Mouse (Mus musculus): ENCODE data around the gene Dpf3. TPM values are rescaled to one million over a fixed set of nuclear protein-coding genes. Genes with fewer than 3 reads are reported as not detected.
A peak's percentile ranks its signal among the peaks of the same experiment; 100 is the strongest.

Gene Dpf3
- total RNA-seq, 2 experiments from 2014 or later = 6.4 to 6.5 TPM

DNA sequence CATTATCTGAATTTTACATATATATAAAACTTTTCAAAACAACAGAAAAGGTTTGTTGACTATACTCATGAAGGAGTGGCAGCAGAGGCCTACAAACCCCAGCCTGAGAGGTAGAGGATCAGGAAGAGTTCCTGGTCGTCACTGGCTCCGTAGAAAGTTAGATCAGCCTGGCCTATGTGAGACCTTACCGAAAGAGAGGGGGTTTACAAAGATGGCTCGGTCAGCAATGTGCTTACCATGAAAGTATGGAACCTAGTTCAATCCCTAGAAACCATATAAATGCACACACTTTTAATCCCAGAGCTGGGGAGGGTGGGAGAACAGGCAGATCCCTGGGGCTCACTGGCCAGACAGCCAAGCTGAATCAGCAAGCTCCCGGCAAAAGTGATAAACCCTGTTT, 118.1 kb downstream of the Dpf3 start:
- intact Hi-C loops (cut with DNase I) = no loop called here
- DNase-seq (ENCODE audit: low spot score in 2 of 2) = no peak

DNA sequence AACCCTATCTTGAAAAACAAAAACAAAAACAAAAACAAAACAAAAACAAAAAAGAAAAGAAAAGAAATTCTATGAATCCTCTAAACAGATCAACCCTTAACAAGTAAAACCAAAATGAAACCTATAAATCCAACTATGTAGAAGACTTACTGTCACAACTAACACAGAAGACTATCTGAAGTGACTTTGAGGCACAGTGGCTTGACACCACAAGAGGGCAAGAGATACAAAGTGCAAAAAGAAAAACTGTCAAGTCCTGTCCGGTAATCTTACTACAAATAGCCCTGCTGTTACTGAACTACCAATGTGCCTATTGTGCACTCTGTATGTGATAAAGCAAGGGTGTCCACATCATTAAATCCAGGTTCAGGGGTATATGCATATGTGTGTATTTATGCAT, 120.0 kb downstream of the Dpf3 start:
- intact Hi-C loops (cut with DNase I) = no loop called here
- no peak for DNase-seq (ENCODE audit: low spot score in 2 of 2)

DNA sequence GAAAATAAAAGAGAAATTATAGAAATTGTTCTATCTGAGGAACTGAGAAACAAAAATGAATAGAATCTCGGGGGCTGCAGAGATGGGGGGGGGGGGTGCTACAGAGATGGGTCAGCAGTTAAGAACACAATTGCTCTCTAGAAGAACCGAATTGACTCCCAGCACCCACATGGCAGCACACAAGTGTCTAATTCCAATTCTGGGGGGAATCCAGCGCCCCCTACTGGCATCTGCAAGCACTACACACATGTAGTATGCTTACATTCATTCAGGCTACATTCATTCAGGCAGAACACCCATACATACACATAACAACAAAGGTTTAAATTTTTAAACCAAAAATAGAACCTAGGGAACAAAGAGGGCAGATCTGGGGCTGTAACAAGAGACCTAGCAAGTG, 122.7 kb downstream of the Dpf3 start:
- DNase-seq (ENCODE audit: low spot score in 2 of 2) = no peak
- intact Hi-C loops (cut with DNase I) = no loop called here

DNA sequence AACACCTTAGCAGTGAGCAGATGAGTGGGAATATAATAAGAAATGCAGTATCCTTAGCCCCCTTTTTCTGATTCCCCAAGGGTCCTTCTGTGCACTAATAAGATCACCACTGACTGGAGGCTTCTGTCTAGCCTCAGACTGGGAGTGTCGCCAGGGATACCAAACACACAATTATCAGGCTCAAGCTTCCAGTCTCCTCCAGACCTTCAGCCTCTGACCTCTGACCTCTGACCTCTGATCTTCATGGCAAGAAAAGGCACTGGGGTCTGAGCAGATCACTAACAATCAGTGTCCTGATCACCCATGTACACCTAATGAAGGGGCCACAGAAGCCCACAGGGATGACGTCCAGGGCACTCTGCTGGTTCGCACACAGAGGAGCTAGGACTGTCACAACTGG, 125.7 kb downstream of the Dpf3 start:
- intact Hi-C loops (cut with DNase I) = no loop called here
- no peak for DNase-seq (ENCODE audit: low spot score in 2 of 2)

GRCm38 (mm10) chr12:83352640-83353039, 134.9 kb downstream of the Dpf3 start:
- DNase-seq (ENCODE audit: low spot score in 2 of 2) = no peak
- intact Hi-C loops (cut with DNase I) = no loop called here

GRCm38 (mm10) chr12:83349736-83350135, 137.8 kb downstream of the Dpf3 start:
- no peak for DNase-seq (ENCODE audit: low spot score in 2 of 2)
- intact Hi-C loops (cut with DNase I) = no loop called here

DNA sequence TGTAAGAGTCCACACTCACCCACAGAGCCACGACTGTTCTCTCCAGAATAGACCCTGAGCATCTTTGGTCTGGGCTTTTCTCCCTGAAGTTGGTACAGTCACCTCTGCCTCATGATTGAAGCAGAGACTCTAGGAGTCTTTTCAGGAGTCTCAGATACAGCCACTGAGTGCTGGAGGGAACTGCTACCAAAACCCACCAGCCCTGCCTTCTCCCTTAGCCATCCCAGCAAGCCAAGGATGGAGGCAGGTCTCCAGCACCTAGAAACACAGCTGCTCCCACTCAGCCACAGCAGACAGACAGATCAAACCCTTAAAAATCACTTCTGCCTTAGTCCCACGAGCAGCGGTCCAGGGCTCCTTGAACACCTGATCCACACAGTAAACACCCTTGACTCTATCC, 139.3 kb downstream of the Dpf3 start:
- intact Hi-C loops (cut with DNase I) = no loop called here
- DNase-seq (ENCODE audit: low spot score in 2 of 2) = no peak

- intact Hi-C loops (cut with DNase I) = loop anchor here (5.0 kb wide), 1 partner anchor 144 kb away; the partner anchor contains the start of gene Dpf3
- DNase-seq (ENCODE audit: low spot score in 2 of 2) = peak; percentile 34 to 68
Observed at GRCm38 (mm10) chr12:83342875-83343185, 144.7 kb downstream of the Dpf3 start.

DNA sequence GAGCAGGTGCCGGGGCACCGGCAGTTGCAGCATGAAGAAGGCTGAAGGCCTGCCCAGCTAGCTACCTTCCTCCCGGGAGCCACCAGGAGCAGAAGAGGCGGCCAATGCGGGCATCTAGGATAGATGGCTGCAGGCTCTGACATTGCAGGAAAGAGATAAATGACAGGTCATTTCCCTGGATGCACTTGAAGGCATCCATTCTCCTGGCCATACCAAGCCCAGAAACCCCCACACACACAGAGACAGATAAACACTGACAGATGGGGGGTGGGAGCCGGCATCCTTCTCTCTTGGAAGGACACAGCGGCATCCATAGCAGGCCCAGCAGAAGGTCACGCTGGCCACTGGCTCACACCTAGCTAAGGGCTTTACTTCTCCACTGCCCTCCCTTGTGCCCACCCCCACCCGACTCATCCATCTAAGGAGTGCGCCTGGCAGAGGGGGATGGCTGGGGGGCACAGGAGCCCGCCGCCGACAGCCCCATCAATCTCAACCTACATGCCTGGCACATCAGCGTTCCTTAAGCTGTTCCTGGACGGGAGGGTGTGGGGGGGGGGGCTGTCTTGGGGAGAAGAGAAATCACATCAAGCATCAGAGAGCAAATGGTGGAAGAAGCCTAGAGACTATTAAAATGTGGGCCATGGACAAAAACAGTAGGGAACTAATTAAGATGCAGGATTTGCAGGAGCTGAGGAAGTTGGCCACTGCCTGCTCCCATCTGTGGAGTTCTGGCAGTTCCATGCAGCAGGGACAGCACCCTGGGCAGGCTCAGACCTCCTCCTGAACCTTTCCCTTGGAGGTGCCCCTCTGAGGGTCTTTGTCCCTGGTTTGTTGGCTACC, 145.3 kb downstream of the Dpf3 start:
- intact Hi-C loops (cut with DNase I) = loop anchor here (5.0 kb wide), 1 partner anchor 145 kb away; the partner anchor contains the start of gene Dpf3
- peak; percentile 31 to 72 for DNase-seq (ENCODE audit: low spot score in 2 of 2)

DNA sequence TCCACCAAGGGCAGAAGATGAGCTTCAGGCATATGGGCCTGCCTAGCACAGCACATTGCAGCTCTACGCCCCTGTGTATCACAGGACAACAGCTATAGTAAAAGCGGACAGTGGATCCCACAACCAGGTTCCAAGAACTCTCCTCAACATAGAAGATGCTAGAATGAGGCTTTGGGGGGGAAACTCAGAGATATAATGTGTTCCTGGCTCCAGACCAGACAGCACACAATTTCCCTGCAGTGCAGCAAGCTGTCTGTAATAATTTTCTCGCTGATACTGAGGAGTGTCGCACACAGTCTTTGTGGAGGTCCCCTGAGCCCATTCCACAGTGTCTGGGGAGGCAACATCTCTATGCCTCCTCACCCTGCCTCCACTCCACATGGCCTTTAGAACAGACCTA, 146.6 kb downstream of the Dpf3 start:
- no peak for DNase-seq (ENCODE audit: low spot score in 2 of 2)
- intact Hi-C loops (cut with DNase I) = loop anchor here (5.0 kb wide), 1 partner anchor 146 kb away; the partner anchor contains the start of gene Dpf3

DNA sequence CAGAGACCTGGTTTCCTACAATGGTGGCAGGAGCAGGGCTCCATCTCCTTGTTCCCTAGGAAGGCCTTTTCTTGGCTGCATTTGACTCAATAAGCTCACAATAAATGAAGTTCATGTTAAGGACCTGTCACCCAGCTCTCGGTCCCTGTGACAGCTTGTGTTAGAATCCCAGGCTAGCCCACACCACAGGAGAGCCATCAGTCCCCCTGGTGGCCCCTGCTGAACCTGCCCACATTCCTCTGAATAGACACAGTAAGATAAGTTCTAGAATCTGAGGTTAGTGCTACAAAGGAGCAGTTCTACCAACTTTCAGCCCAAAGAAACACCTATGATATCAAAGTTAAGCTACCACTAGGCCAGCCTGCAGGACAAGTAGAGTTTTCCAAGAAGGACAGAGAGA, 149.2 kb downstream of the Dpf3 start:
- intact Hi-C loops (cut with DNase I) = no loop called here
- no peak for DNase-seq (ENCODE audit: low spot score in 2 of 2)

GRCm38 (mm10) chr12:83337776-83338149, 149.8 kb downstream of the Dpf3 start:
- DNase-seq (ENCODE audit: low spot score in 2 of 2) = no peak

GRCm38 (mm10) chr12:83337077-83337775, 150.3 kb downstream of the Dpf3 start:
- intact Hi-C loops (cut with DNase I) = no loop called here
- no peak for DNase-seq (ENCODE audit: low spot score in 2 of 2)

More at GRCm38 (mm10) chr12:83337776-83338149, 149.8 kb downstream of the Dpf3 start:
- intact Hi-C loops (cut with DNase I) = no loop called here

GRCm38 (mm10) chr12:83330056-83330455, 157.5 kb downstream of the Dpf3 start:
- intact Hi-C loops (cut with DNase I) = no loop called here
- peak in 1 of 2 experiments; percentile 52 for DNase-seq (ENCODE audit: low spot score in 2 of 2)

- intact Hi-C loops (cut with DNase I) = no loop called here
Observed at GRCm38 (mm10) chr12:83328899-83329298, 158.6 kb downstream of the Dpf3 start.

GRCm38 (mm10) chr12:83328491-83328890, 159.0 kb downstream of the Dpf3 start:
- intact Hi-C loops (cut with DNase I) = no loop called here

More at GRCm38 (mm10) chr12:83328899-83329298, 158.6 kb downstream of the Dpf3 start:
- no peak for DNase-seq (ENCODE audit: low spot score in 2 of 2)

GRCm38 (mm10) chr12:83327451-83327850, 160.1 kb downstream of the Dpf3 start:
- intact Hi-C loops (cut with DNase I) = no loop called here

More at GRCm38 (mm10) chr12:83328491-83328890, 159.0 kb downstream of the Dpf3 start:
- DNase-seq (ENCODE audit: low spot score in 2 of 2) = no peak

DNA sequence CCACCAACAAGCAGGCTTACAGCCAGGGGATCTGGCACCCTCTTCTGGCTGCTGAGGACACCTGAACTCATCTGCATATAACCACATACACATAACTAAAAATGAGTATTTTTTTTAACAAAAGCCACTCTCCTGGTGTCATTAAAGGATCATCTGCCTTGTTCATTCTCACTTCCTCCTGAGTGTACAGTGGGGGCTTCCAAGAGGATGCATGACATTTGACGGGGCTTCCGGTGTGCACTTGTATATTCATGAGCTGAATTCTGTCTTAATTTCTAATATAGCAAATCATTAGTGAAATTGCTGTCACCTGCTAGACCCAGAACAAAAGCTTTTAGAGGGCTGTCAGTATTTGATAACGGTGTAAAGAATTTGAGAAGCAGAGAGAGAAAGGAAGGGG, 166.8 kb downstream of the Dpf3 start:
- DNase-seq (ENCODE audit: low spot score in 2 of 2) = no peak
- intact Hi-C loops (cut with DNase I) = no loop called here

More at GRCm38 (mm10) chr12:83327451-83327850, 160.1 kb downstream of the Dpf3 start:
- DNase-seq (ENCODE audit: low spot score in 2 of 2) = no peak

DNA sequence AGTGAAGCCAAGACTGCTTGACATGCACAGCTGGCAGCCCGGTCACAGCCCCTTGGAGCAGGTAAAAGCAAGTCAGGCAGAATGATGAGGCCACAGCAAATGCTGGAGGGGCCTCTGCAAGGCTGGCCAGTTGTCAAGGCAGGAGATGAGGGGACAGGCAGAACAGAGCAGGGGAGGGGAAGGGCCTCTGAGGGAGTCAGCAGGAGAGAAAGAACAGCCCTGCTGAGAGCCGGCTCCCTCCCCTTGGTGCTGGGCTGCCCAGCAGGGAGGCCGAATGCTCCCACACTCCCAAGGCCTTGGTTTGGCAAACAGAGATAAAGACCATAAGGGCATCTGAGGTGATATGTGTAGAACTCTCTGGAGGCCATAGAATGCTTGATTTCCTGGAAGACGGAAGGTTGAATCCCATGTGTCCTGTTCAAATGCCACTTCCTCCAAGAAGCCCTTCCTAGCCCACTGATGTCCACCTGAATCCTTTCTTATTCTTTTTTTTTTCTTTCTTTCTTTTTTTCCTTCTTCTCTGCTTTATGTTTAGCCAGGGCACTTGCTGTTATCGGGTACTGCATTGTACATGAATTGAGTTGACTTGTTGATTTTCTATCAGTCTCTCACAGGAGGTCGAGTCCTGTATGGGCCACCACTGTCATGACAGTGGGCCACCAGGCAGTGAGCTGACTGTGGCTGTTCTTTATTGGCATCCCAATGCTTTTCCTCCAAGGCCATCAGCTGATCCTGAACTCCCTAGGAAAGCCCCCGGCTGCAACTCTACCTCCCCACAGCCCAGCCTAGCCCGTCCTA, 169.7 kb downstream of the Dpf3 start:
- intact Hi-C loops (cut with DNase I) = no loop called here
- DNase-seq (ENCODE audit: low spot score in 2 of 2) = no peak

DNA sequence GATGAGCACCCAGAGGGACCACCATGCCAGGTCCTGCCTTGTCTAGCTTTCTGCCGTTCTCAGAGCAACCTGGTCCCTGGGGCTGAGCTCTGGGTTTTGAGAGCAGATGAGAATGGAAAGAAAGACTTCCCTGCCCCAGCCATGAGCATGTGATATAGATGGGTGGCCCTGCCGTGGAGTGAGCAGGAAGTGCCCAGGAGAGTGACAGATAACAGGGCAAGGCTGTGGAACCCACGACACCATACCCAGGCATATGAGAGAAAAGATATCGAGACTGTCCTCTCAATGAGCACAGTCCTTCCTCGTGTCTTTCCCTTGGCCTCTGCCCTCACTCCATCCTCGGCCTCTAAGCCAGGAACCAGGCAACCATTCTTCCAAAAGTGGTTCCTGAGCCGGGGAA, 172.8 kb downstream of the Dpf3 start:
- intact Hi-C loops (cut with DNase I) = no loop called here
- no peak for DNase-seq (ENCODE audit: low spot score in 2 of 2)

All from left cerebral cortex, postnatal 25 days (tissue).